Mouse (Mus musculus) heart, embryonic 11.5 days (tissue): ENCODE measurements around the gene Gmip. TPM values are rescaled to one million over a fixed set of nuclear protein-coding genes. Genes with fewer than 3 reads are reported as not detected.

Experiments
- ATAC-seq: fragments of 200-750 bp; cut with Nextera tagmentation; replicated peaks from 2 replicates; pipeline ENCODE4 v1.8.0; 2017; ENCODE audit warnings: moderate library complexity; ENCODE audit not compliant: insufficient number of reproducible peaks, low FRiP score, low TSS enrichment
- H3K27ac ChIP-seq: fragments of 300-500 bp; sonication (generic); 2 replicates; pipeline ENCODE4 v1.5.1; 2014; ENCODE audit warnings: mild to moderate bottlenecking, low read depth, low read length
- H3K27me3 ChIP-seq: fragments of 300-500 bp; sonication (generic); 2 replicates; pipeline ENCODE4 v1.6.1; 2014; ENCODE audit warnings: mild to moderate bottlenecking, low read length, mixed read lengths; ENCODE audit not compliant: control insufficient read depth, insufficient read depth
- H3K36me3 ChIP-seq: fragments of 300-500 bp; sonication (generic); 2 replicates; pipeline ENCODE4 v1.6.1; 2014; ENCODE audit warnings: mild to moderate bottlenecking, low read length, moderate library complexity, mixed read lengths; ENCODE audit not compliant: control insufficient read depth, insufficient read depth
- H3K4me1 ChIP-seq: fragments of 300-500 bp; sonication (generic); 2 replicates; pipeline ENCODE4 v1.6.1; 2014; ENCODE audit warnings: low read length; ENCODE audit not compliant: control insufficient read depth, insufficient read depth
- H3K4me2 ChIP-seq: fragments of 300-500 bp; sonication (generic); 2 replicates; pipeline ENCODE4 v1.6.1; 2014; ENCODE audit warnings: mild to moderate bottlenecking, moderate library complexity
- H3K4me3 ChIP-seq: fragments of 300-500 bp; sonication (generic); 2 replicates; pipeline ENCODE4 v1.5.1; 2014; ENCODE audit warnings: low read depth, low read length
- H3K9ac ChIP-seq: fragments of 300-500 bp; sonication (generic); 2 replicates; pipeline ENCODE4 v1.6.1; 2014; ENCODE audit warnings: mild to moderate bottlenecking, low read depth, low read length, moderate library complexity
- H3K9me3 ChIP-seq: fragments of 300-500 bp; sonication (generic); replicated peaks from 2 replicates; pipeline ENCODE4 v1.6.1; 2016; ENCODE audit warnings: low read length; ENCODE audit not compliant: control insufficient read depth
- WGBS: fragments of 180-500 bp; shearing (Covaris S2); extraction: QIAGEN DNeasy Blood & Tissue Kit; methylation state at CpG from one replicate; pipeline ENCODE4 v1.1.7; 2014; ENCODE audit not compliant: insufficient replicate concordance; 5-methylcytosine and 5-hydroxymethylcytosine counted together
- polyA plus RNA-seq: library from polyadenylated mRNA; unstranded; fragments of >200 nt; fragmentation: Nextera tagmentation; extraction: Ambion mirVana; gene quantifications from 2 replicates; pipeline ENCODE4 v1.2.1, GENCODE M21; 2014

Gene Gmip
- 5.2 and 7.8 TPM in 2 replicates for polyA plus RNA-seq

DNA sequence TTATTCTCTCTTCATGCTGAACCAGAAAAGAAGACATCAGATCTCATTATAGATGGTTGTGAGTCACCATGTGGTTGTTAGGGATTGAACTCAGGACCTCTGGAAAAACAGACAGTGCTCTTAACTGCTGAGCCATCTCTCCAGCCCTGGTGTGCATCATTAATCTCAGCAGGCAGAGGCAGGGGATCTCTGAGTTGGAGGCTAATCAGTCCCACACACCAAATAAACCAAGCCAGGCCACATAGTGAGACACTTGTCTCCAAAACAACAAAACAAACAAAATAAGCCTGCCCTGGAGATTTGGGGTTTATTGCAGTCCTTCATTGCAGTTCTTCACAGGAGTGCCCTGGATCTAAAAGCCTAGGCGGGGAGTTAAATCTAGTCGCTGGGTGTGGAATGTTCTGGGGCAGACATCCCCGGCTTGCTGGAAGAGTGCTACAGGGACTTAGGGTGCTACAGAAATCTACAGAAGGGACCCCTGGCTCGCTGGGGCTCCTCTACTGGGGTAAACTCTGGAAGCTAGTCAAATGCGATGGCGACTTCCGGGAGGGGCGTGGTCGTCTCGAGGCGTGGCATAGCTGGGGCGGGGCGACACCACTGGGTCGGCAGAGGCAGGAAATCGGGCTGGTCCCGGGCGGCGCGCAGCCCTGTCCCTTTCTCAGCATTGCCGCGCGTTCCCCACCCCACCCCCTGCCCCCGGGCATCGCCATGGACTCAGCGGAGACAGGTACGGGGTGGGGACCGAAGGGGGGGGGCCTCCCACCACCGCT is at the start of gene Gmip:
Gene Gmip (plus strand): TSS at position 586 of the 770 bp plus-strand sequence.
- WGBS, result 7% methylated on average over 27 of the region's 28 CpGs
- 0 out of 2 replicates have a peak, but pooled peaks cover 2% of the 10 kb centered on the region for H3K4me1 ChIP-seq
- peaks cover 43% of the 10 kb centered on the region for H3K36me3 ChIP-seq
- no peak within 1 kb of the TSS for H3K27ac ChIP-seq
- no peaks in the 10 kb centered on the region for H3K9me3 ChIP-seq
- peak within 1 kb of the TSS; percentile 96 for H3K4me2 ChIP-seq
- ATAC-seq, result peak; percentile 56
- H3K9ac ChIP-seq, result peak within 1 kb of the TSS; percentile 76
- H3K4me3 ChIP-seq, result peak within 1 kb of the TSS; percentile 67
- H3K27me3 ChIP-seq, result no peaks in the 10 kb centered on the region

DNA sequence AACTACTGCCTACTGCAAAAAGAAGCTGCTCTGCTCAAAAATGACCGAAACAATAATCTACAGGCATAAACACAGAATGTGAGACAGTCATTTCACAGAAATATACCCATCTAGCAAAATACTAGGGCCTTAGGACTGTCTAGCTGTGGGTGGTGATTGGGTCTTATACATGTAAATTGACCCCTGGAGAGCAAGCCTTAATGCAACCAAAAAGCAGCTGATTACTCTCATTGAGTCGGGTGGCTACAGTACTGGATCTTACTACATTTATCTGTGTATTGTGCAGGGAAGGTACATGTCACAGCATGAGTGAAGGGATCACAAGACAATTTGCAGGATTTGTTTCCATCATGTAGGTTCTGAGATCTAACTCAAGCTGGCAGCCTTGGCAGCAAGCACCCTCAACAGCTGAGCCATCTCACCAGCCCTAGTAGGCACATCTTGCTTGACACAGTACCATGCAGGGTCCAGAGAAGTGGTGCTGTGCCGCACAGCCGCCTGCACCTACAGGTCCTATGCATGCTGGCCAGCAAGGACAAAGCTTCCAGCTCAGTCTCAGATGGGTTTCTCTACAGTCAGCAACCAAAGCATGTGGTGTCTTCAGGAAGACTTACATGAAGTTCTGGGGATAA is 46.5 kb upstream of the Gmip start:
- ATAC-seq, result no peak
- H3K9me3 ChIP-seq, result peaks cover 16% of the 10 kb centered on the region
- H3K4me3 ChIP-seq, result no peak overlapping the region
- H3K4me2 ChIP-seq, result no peak overlapping the region
- H3K36me3 ChIP-seq, result peaks cover 41% of the 10 kb centered on the region
- no peak overlapping the region for H3K27ac ChIP-seq
- H3K4me1 ChIP-seq, result no peaks in the 10 kb centered on the region
- WGBS, result 88% methylated on average over 4 of the region's 4 CpGs
- no peak overlapping the region for H3K9ac ChIP-seq
- no peaks in the 10 kb centered on the region for H3K27me3 ChIP-seq

DNA sequence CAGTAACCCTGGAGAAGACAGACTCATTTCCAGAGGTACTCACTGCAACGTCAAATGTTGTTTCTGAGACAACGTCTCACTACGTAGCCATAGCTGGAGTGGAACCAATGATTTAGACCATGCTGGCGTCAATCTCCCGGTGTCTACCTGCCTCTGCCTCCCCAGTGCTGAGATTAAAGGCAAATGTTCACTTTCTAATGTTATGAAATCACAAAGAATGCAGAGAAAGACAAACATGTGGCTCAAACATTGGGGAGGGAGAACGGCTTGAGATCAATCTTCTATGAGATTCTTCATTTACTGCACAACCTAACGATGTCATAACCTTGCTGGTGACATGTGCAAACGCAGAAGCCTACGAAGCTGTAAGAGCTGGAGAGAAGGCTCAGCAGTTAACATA is 37.3 kb upstream of the Gmip start:
- Histone ChIP-seq H3K4me3 (no peak overlapping the region), H3K27me3 (no peaks in the 10 kb centered on the region), H3K4me2 (no peak overlapping the region), H3K9ac (no peak overlapping the region), H3K9me3 (peaks cover 5% of the 10 kb centered on the region), H3K4me1 (peaks cover 15% of the 10 kb centered on the region), H3K27ac (no peak overlapping the region), H3K36me3 (peaks cover 24% of the 10 kb centered on the region)
- WGBS, result 91% methylated on average over 9 of the region's 9 CpGs
- ATAC-seq, result no peak

DNA sequence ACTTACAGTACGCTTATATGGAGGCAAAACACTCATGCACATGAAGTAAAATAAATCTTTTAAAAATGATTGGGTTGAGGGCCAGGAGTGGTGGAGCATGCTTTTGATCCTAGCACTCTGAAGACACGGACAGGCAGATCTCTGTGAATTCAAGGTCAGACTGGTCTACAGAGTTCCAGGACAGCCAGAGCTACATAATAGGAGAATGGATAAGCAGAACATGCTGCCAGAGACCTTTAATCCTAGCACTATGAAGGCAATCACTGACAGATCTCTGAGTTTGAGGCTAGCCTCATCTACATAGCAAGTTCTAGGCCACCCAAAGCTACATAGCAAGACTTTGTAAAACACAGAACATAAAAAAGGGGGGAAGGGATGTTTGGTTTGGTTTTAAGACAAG is 36.4 kb upstream of the Gmip start:
- ATAC-seq, result no peak
- no peaks in the 10 kb centered on the region for H3K27me3 ChIP-seq
- H3K27ac ChIP-seq, result no peak overlapping the region
- no peaks in the 10 kb centered on the region for H3K9me3 ChIP-seq
- peaks cover 15% of the 10 kb centered on the region for H3K4me1 ChIP-seq
- no peak overlapping the region for H3K9ac ChIP-seq
- peaks cover 15% of the 10 kb centered on the region for H3K36me3 ChIP-seq
- H3K4me3 ChIP-seq, result no peak overlapping the region
- no peak overlapping the region for H3K4me2 ChIP-seq
- WGBS, result 80% methylated on average over 2 of the region's 2 CpGs

DNA sequence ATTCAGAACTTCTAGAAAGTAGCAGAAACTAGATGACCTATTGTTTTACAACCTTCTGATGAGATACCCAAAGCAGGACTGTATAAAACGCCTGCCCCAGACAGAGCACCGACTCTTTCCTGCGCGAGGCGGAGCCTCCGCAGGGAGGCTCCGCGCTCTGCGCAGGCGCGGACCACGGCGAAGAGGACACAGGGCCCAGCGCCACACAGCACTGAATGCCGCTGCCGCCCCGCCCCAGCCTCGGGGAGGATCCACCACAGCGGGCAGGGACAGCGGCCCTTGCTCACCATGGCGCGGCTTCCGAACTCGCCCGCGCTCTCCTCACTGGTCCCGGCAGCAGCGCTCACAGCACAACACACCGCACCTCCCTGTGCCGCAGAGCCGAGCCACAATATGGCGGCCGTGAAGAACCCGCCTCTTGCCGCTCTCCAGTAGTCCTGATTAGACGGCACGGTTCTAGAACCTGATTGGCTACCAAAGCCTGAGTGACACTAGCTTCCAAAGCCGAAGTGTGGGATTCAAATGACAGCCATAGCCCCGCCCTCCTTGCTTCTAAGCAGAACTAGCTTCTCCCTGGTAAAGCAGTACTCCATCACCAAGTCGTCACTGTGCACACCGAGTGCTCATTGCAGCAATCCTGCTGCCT is 33.9 kb upstream of the Gmip start, which contains the start of gene Gm20422:
Gene Gm20422 (minus strand): TSS at position 384 of the 646 bp plus-strand sequence.
- H3K36me3 ChIP-seq, result no peaks in the 10 kb centered on the region
- peaks cover 15% of the 10 kb centered on the region for H3K4me1 ChIP-seq
- peak within 1 kb of the TSS; percentile 74 for H3K4me2 ChIP-seq
- no peaks in the 10 kb centered on the region for H3K9me3 ChIP-seq
- peak; percentile 98 for ATAC-seq
- peak within 1 kb of the TSS; percentile 99 for H3K27ac ChIP-seq
- H3K27me3 ChIP-seq, result no peaks in the 10 kb centered on the region
- peak within 1 kb of the TSS; percentile 85 for H3K4me3 ChIP-seq
- H3K9ac ChIP-seq, result peak within 1 kb of the TSS; percentile 99
- WGBS, result under 1% methylated on average over 41 of the region's 41 CpGs

GRCm38 (mm10) chr8:69775149-69775534 is 33.3 kb upstream of the Gmip start:
- no peak overlapping the region; the same call in 1 of the 2 replicates for H3K9ac ChIP-seq
- no peaks in the 10 kb centered on the region for H3K27me3 ChIP-seq
- H3K27ac ChIP-seq, result no peak overlapping the region

DNA sequence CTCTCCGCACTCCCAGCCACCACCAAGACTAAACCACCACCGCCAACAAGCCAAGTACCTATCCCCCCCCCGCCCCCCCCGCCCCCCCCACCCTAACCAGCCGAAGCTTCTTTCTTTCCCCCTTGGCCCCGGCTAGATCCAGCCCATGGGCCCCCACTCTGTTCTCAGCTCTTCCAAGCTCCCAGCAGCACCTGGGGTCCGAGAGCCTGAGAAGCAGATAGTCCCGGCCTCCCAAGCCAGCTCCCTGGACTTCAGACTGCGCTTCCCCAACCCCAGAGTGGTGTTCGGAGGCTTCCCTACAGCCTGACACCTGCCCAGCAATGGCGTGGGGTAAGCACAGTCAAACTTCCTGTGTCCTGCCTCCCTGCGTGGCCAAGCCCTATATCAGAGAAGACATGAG is 31.4 kb upstream of the Gmip start:
- no peak overlapping the region for H3K4me2 ChIP-seq
- H3K36me3 ChIP-seq, result no peaks in the 10 kb centered on the region
- 61% methylated on average over 11 of the region's 12 CpGs for WGBS
- no peaks in the 10 kb centered on the region for H3K27me3 ChIP-seq
- no peak for ATAC-seq
- no peak overlapping the region for H3K27ac ChIP-seq
- H3K4me1 ChIP-seq, result peaks cover 12% of the 10 kb centered on the region
- no peak overlapping the region for H3K9ac ChIP-seq
- H3K9me3 ChIP-seq, result no peaks in the 10 kb centered on the region
- H3K4me3 ChIP-seq, result no peak overlapping the region

More at GRCm38 (mm10) chr8:69775149-69775534, 33.3 kb upstream of the Gmip start:
- ATAC-seq, result no peak; the same call in 1 of the 2 replicates
- peak overlapping the region; percentile 57 for H3K4me2 ChIP-seq
- H3K4me1 ChIP-seq, result peaks cover 15% of the 10 kb centered on the region
- H3K36me3 ChIP-seq, result no peaks in the 10 kb centered on the region
- H3K9me3 ChIP-seq, result no peaks in the 10 kb centered on the region
- peak overlapping the region; percentile 85 for H3K4me3 ChIP-seq
- 60% methylated on average over 2 of the region's 2 CpGs for WGBS

DNA sequence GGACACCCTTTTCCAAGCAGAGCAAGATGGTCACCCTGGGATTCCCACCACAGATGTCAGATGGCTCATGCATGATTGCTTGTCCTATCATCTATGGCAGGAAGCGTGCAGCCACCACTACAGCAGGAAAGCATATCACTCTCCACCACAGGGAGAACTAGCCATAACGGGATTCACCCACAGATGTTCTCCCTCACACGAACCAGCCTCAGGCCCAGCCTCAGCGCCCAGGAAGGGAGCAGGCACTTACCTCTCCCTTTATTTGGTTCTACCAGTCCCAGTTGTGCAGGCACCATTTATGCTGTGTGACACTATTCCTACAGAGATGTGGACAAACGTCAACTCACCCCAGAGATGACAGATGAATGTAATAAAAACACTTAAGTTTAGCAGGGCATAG is 19.4 kb upstream of the Gmip start:
- peaks cover 11% of the 10 kb centered on the region for H3K4me1 ChIP-seq
- peaks cover under 1% of the 10 kb centered on the region; the same call in 1 of the 2 replicates for H3K36me3 ChIP-seq
- ATAC-seq, result no peak
- no peaks in the 10 kb centered on the region for H3K27me3 ChIP-seq
- no peak overlapping the region for H3K4me3 ChIP-seq
- H3K4me2 ChIP-seq, result no peak overlapping the region
- H3K9ac ChIP-seq, result no peak overlapping the region
- H3K9me3 ChIP-seq, result no peaks in the 10 kb centered on the region
- 76% methylated on average over 5 of the region's 5 CpGs for WGBS
- H3K27ac ChIP-seq, result no peak overlapping the region
